Mouse (Mus musculus) cerebellum, adult 9-11 months (tissue): ENCODE measurements around the gene Kcnk3.

Experiments
- DNase-seq: peaks from one replicate; pipeline ENCODE4 v3.0.0; 2022

The Kcnk3 gene

DNA sequence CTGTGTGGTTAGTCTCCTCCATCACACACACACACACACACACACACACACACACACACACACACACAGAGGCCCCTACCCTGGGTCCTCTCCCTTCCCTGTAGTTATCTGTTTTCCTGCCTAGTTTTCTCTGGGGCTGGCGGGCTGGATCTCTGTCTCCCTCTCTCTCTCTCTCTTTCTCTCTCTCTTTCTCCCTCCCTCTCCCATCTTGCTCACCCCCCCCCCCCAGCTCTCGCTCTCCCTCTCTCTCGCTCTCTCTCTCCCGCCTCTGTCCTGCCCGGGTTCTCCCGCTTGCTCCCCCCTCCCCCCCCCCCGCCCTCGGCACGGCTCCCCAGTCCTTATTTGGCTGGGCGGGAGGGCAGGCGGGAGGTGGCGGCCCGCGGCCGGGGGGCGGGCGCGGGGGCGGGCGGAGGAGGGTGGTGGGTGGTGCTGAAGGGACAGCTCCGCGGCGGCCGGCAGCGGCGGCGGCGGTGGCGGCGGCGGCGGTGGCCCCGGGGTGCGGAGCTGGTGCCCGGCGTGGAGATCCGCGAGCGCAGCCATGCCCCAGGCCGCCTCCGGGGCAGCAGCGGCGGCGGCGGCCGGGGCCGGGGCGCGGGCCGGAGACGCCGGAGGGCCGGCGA lies at the start of gene Kcnk3:
Gene Kcnk3 (plus strand): TSS at position 490 of the 620 bp plus-strand sequence.
- DNase-seq = peak; percentile 76

DNA sequence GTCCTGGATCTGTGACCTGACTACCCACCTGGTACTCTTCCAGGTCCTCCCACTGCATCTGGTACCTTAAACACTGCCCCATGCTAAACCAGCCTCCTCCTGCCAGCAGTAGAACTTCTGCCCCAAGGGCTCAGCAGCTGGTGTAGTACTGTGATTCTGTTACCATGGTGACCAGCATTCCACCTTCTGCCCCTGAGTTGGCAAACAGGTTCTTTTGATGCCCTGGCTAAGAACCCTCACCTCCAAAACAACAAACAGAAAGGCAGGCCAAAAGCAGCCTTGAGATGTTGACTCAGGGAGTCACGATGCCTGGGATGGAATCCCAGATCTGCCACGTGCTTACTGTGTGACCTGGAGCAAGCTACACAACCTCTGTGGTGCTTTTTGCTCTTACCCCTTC lies 42.3 kb upstream of the Kcnk3 start, which contains the start of gene Cib4:
Gene Cib4 (minus strand): TSS at position 139 of the 400 bp plus-strand sequence.
- no peak for DNase-seq

DNA sequence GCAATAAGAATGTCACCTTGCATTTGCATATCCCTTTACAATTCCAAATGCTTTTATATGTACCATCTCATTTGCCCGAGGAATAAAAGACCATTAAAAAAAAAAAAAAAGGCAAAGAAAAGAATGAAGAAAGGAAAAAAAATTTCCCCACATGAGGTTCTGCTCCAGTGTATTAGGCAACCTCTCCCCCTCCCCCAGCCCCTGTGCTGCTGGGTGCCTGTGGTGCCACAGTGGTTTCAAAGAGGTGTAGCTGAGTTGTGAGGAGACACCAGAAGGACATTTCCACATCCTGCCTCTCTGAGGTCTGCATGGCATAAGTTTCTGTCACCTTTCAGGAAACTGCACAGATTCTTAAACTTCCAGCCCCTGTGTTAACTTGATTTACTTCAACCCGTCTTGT lies 39.3 kb upstream of the Kcnk3 start:
- DNase-seq = no peak

- peak; percentile 74 for DNase-seq
Measured at GRCm38 (mm10) chr5:30550334-30551021, 37.5 kb upstream of the Kcnk3 start.

- no peak for DNase-seq
Measured at GRCm38 (mm10) chr5:30551022-30551638, 36.8 kb upstream of the Kcnk3 start.

- no peak for DNase-seq
Measured at GRCm38 (mm10) chr5:30552006-30552405, 36.0 kb upstream of the Kcnk3 start.

- DNase-seq = no peak
Measured at GRCm38 (mm10) chr5:30553936-30554335, 34.0 kb upstream of the Kcnk3 start.

DNA sequence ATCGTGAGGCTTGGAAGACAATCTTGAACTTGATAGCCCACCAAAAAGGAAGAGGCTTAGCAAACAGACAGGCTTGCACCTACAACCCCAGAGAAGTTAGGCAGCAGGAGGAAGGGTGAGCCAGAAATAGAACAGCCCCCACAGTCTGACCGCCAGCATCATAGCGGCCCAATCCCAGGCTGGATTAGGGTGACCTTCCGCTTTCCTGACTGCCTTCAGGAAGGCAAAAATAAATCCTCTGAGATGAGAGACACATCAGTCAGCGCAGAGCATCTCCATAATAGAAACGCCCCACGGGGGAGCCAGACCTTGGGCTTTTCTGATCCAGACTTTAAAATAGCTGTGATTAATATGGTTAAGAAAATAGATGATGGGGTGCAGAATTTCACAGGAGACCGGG lies 33.0 kb upstream of the Kcnk3 start:
- DNase-seq = no peak

- no peak for DNase-seq
Measured at GRCm38 (mm10) chr5:30556284-30556683, 31.7 kb upstream of the Kcnk3 start.

GRCm38 (mm10) chr5:30559421-30559820 lies 28.5 kb upstream of the Kcnk3 start:
- no peak for DNase-seq

DNA sequence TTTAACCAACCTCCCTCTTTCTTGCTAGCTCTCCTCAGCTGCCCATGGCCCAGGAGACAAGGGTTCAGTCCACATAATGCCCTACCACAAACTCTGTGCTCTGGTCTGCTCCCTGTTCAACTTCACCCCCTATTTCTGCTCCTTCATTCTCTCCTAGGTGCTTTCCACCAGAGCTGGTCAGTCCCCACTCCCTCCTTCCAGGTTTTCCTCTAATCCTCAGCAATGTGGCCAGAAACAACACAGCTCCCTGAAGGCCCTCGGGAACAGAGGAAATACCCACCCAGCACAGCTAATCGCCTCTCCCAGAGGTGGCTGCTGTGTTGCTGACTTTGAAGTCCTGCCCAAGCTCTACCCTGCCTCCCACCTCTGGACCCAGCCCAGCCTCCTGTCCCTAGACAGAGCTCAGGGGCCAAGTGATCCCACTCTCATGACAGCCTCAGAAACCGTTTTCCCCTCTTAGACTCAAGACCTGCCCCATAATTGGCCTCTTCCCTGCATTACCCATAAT lies 27.9 kb upstream of the Kcnk3 start:
- no peak for DNase-seq

- DNase-seq = no peak
Measured at GRCm38 (mm10) chr5:30568479-30568878, 19.5 kb upstream of the Kcnk3 start.

- no peak for DNase-seq
Measured at GRCm38 (mm10) chr5:30571820-30572219, 16.1 kb upstream of the Kcnk3 start.

- peak; percentile 5 for DNase-seq
Measured at GRCm38 (mm10) chr5:30574367-30574766, 13.6 kb upstream of the Kcnk3 start.

DNA sequence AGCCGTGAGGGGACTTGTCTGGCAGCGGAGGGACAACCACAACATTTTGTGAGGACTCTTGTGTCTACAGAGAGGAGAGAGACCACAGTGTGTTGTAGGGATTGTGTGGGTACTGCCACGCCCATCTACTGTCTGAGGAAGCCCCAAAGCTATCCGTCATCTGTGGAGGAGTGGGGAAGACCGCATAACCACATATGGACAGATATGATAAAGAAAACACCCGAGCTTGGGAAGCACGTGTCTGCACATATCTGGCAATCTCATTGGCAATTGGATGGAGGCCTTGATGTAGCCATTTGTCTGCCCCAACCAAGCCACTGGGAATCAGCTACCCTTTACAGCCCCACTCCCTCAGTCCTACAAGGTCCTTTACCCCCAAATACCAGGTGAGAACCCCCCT lies 11.7 kb upstream of the Kcnk3 start:
- peak; percentile 28 for DNase-seq

GRCm38 (mm10) chr5:30577251-30577650 lies 10.7 kb upstream of the Kcnk3 start:
- peak; percentile 54 for DNase-seq

- DNase-seq = peak; percentile 90
Measured at GRCm38 (mm10) chr5:30577654-30578310, 10.2 kb upstream of the Kcnk3 start.

GRCm38 (mm10) chr5:30578445-30579080 lies 9.4 kb upstream of the Kcnk3 start:
- no peak for DNase-seq

DNA sequence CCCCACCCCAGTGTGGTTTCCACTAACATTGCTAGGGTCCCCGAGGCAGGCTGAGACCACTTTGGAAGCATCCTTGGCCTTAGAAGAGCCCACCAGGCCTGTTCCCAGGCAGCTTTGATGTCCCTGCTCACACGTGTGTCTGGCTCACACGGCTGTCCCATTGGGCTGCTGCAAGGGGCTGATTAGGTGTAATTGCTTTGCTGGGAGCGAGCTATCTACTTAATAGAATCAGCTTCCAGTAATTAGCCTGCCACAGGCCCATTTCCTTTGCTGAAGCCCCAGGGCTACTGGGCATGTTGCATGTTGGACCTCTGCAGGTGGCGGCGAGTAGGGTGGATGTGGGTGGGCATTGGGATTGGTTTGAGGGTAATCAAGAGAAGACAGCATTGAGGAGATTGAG lies 7.2 kb upstream of the Kcnk3 start:
- DNase-seq = peak; percentile 25

- DNase-seq = peak; percentile 10
Measured at GRCm38 (mm10) chr5:30582017-30582416, 6.0 kb upstream of the Kcnk3 start.

GRCm38 (mm10) chr5:30586616-30587015 lies 1.4 kb upstream of the Kcnk3 start:
- peak; percentile 91 for DNase-seq

GRCm38 (mm10) chr5:30587101-30587500 lies 869 bp upstream of the Kcnk3 start:
- DNase-seq = peak; percentile 76
